In genomic region chr13:44399831-44400321, GRCm38 (mm10) we compare ENCODE assay signal across 13 mouse cellular contexts.
A peak's percentile ranks its signal among the peaks of the same experiment; 100 is the strongest.
DNase-seq lines count a peak whose midpoint lies in the region; ATAC-seq and TF ChIP-seq lines count a peak whose summit lies in the region.
"Had no signal": no experiment of that assay in that cellular context is flagged by ENCODE, and none has a peak within 500 bp of the region (broad histone marks: within the 10 kb centered on the region; RNA-seq: fewer than 3 reads in every experiment).

No protein-coding gene starts in this region.

- no peak for DNase-seq in hindbrain, embryonic 11.5 days (ENCODE audit: low spot score)
- DNase-seq in right cerebral cortex, postnatal 4 days = peak; percentile 42
- DNase-seq in right cerebral cortex, adult 2 months (ENCODE audit: low spot score in 2 of 2) = no peak
- DNase-seq in stomach, postnatal 0 days (ENCODE audit: low spot score) = no peak
- DNase-seq in ovary, postnatal 14 days (ENCODE audit: low spot score) = no peak
- DNase-seq: gastrocnemius, postnatal 14 days; kidney, adult 9 months had no signal

- no peaks in the 10 kb centered on the region for H3K9me3 ChIP-seq in hindbrain, embryonic 12.5 days (replicated peaks)
- H3K9me3 ChIP-seq in hindbrain, embryonic 11.5 days (ENCODE audit: control insufficient read depth, low read length) = no peaks in the 10 kb centered on the region
- no peaks in the 10 kb centered on the region for H3K9me3 ChIP-seq in embryonic facial prominence, embryonic 12.5 days
- no peaks in the 10 kb centered on the region for H3K9me3 ChIP-seq in stomach, postnatal 0 days (ENCODE audit: control insufficient read depth, low read length)
- H3K9me3 ChIP-seq: liver, embryonic 15.5 days; midbrain, embryonic 10.5 days had no signal

- H3K9ac ChIP-seq in hindbrain, embryonic 12.5 days = no peak overlapping the region
- no peak overlapping the region for H3K9ac ChIP-seq in hindbrain, embryonic 11.5 days (ENCODE audit: low read depth, low read length)
- no peak overlapping the region for H3K9ac ChIP-seq in embryonic facial prominence, embryonic 12.5 days
- no peak overlapping the region for H3K9ac ChIP-seq in stomach, postnatal 0 days (ENCODE audit: low read length)
- H3K9ac ChIP-seq: liver, embryonic 15.5 days had no signal

- no peak for ATAC-seq in hindbrain, embryonic 12.5 days (ENCODE audit: low FRiP score)
- ATAC-seq in hindbrain, embryonic 11.5 days (ENCODE audit: low FRiP score) = no peak
- no peak for ATAC-seq in embryonic facial prominence, embryonic 12.5 days (ENCODE audit: insufficient number of reproducible peaks, insufficient read depth, low FRiP score, low TSS enrichment)
- no peak for ATAC-seq in stomach, postnatal 0 days (ENCODE audit: low FRiP score, low TSS enrichment)
- no peak for ATAC-seq in megakaryocyte progenitor cell, adult 5-6 weeks (replicated peaks; ENCODE audit: poor library complexity)
- ATAC-seq: CD4-positive, CD25-positive, alpha-beta regulatory T cell, adult 4 months had no signal

- no peaks in the 10 kb centered on the region for H3K27me3 ChIP-seq in hindbrain, embryonic 12.5 days
- H3K27me3 ChIP-seq in hindbrain, embryonic 11.5 days (ENCODE audit: control insufficient read depth, insufficient read depth, low read length) = no peaks in the 10 kb centered on the region
- no peaks in the 10 kb centered on the region for H3K27me3 ChIP-seq in embryonic facial prominence, embryonic 12.5 days
- H3K27me3 ChIP-seq in stomach, postnatal 0 days (ENCODE audit: control insufficient read depth, insufficient read depth, low read length) = no peaks in the 10 kb centered on the region
- H3K27me3 ChIP-seq: liver, embryonic 15.5 days had no signal

- no peak for TF ChIP-seq EP300 in stomach, postnatal 0 days (optimal IDR thresholded peaks at IDR 0.05)

- peaks cover 12% of the 10 kb centered on the region for H3K4me1 ChIP-seq in hindbrain, embryonic 12.5 days
- no peaks in the 10 kb centered on the region for H3K4me1 ChIP-seq in hindbrain, embryonic 11.5 days (replicated peaks; ENCODE audit: control insufficient read depth, insufficient read depth, low read length)
- 0 out of 2 replicates have a peak, but pooled peaks cover 4% of the 10 kb centered on the region for H3K4me1 ChIP-seq in embryonic facial prominence, embryonic 12.5 days
- no peaks in the 10 kb centered on the region for H3K4me1 ChIP-seq in stomach, postnatal 0 days (replicated peaks; ENCODE audit: control insufficient read depth, insufficient read depth)
- H3K4me1 ChIP-seq: liver, embryonic 15.5 days had no signal

- no peaks in the 10 kb centered on the region for H3K36me3 ChIP-seq in hindbrain, embryonic 12.5 days
- H3K36me3 ChIP-seq in hindbrain, embryonic 11.5 days (ENCODE audit: control insufficient read depth, insufficient read depth, low read length) = no peaks in the 10 kb centered on the region
- H3K36me3 ChIP-seq in embryonic facial prominence, embryonic 12.5 days = no peaks in the 10 kb centered on the region
- H3K36me3 ChIP-seq in stomach, postnatal 0 days (ENCODE audit: control insufficient read depth, insufficient read depth, low read length) = no peaks in the 10 kb centered on the region
- H3K36me3 ChIP-seq: liver, embryonic 15.5 days; midbrain, embryonic 10.5 days had no signal

- no peak overlapping the region for H3K4me2 ChIP-seq in hindbrain, embryonic 12.5 days (replicated peaks)
- H3K4me2 ChIP-seq in hindbrain, embryonic 11.5 days (replicated peaks; ENCODE audit: low read depth, low read length) = no peak overlapping the region
- no peak overlapping the region for H3K4me2 ChIP-seq in embryonic facial prominence, embryonic 12.5 days (replicated peaks)
- H3K4me2 ChIP-seq in stomach, postnatal 0 days (replicated peaks; ENCODE audit: low read depth) = no peak overlapping the region
- H3K4me2 ChIP-seq: liver, embryonic 15.5 days had no signal

- no peak overlapping the region for H3K4me3 ChIP-seq in hindbrain, embryonic 12.5 days
- H3K4me3 ChIP-seq in hindbrain, embryonic 11.5 days (ENCODE audit: low read depth, low read length) = no peak overlapping the region
- H3K4me3 ChIP-seq in embryonic facial prominence, embryonic 12.5 days = no peak overlapping the region
- H3K4me3 ChIP-seq in stomach, postnatal 0 days (ENCODE audit: low read depth, low read length) = no peak overlapping the region
- H3K4me3 ChIP-seq: liver, embryonic 15.5 days; midbrain, embryonic 10.5 days had no signal

- WGBS in hindbrain, embryonic 12.5 days = 43% methylated on average over 7 of the region's 7 CpGs
- WGBS in hindbrain, embryonic 11.5 days = 49% methylated on average over 7 of the region's 7 CpGs
- WGBS in embryonic facial prominence, embryonic 12.5 days = 57% methylated on average over 7 of the region's 7 CpGs
- WGBS in stomach, postnatal 0 days = 87% methylated on average over 7 of the region's 7 CpGs

- H3K27ac ChIP-seq in hindbrain, embryonic 12.5 days = peak overlapping the region; percentile 4; the same call in 1 of the 2 replicates
- no peak overlapping the region for H3K27ac ChIP-seq in hindbrain, embryonic 11.5 days (ENCODE audit: low read depth, low read length)
- H3K27ac ChIP-seq in embryonic facial prominence, embryonic 12.5 days = 0 out of 2 replicates have a peak overlapping the region, but pooled peaks have one; percentile 18
- H3K27ac ChIP-seq in stomach, postnatal 0 days (replicated peaks) = no peak overlapping the region
- H3K27ac ChIP-seq: liver, embryonic 15.5 days had no signal

- TF ChIP-seq CTCF in stomach, postnatal 0 days (IDR thresholded peaks at IDR 0.05; ENCODE audit: low read depth) = no peak

Comparison
In these comparisons a context has a peak if more than half of its experiments do, and no peak if none do; other contexts are left out.
1. H3K27ac ChIP-seq: peak in hindbrain, embryonic 12.5 days (single experiment) and embryonic facial prominence, embryonic 12.5 days (single experiment); none in hindbrain, embryonic 11.5 days (single experiment) and stomach, postnatal 0 days (single experiment).